Mouse (Mus musculus): Measurements from ENCODE around the gene Slfn5. TPM values are rescaled to one million over a fixed set of nuclear protein-coding genes. Genes with fewer than 3 reads are reported as not detected.

Slfn5 gene
- polyA plus RNA-seq (2016; fragmentation: Nextera tagmentation; extraction: Ambion mirVana), result 0.11 and 0.48 TPM in 2 replicates

DNA sequence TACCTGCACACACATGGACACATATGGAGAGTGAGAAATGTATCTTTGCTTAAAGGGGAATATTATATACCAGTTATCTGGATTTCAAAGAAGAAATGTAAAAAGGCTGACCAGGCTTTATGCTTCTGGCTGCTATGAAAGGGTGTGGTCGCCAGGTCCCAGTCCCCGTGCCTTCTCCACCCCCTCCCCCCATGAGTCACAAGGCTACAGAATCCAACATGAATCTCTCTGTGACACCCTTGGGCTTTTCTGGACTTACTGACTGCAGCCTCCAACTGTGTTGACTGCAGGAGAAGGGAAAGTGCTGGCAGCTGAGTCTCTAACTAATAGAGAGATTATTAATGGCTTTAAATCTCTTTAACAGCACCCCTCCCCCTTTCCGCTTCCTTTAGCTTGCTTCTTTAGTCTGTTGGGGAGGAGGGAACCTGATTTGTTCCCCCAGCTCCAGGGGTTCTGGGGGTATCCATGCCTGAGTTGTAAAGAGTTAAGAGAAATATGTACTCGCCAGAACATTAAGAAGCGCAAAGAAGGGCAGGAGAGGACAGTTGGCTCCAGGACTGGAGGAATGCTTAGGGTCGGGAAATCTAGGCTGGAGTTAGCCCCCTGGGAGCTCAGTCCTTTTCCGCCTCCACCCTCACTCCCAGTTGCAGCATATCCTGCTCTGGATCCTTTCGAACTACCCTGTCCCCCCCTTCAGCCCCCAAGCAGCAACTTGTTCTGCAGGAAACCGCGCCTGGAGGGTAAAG is at the start of gene Slfn5:
TSS of gene Slfn5 (plus strand) at position 614 of the 746 bp plus-strand sequence.
- Histone ChIP-seq H3K4me3 (peak within 1 kb of the TSS; percentile 29), H3K9me3 (no peaks in the 10 kb centered on the region), H3K36me3 (no peaks in the 10 kb centered on the region), H3K27ac (no peak within 1 kb of the TSS), H3K27me3 (ENCODE audit: insufficient read depth, poor library complexity, severe bottlenecking) (peaks cover 62% of the 10 kb centered on the region), H3K4me1 (replicated peaks) (peaks cover 14% of the 10 kb centered on the region)
- DNase-seq (ENCODE audit: low spot score), result no peak
- WGBS, result 12% methylated on average over 10 of the region's 10 CpGs

- Histone ChIP-seq H3K36me3 (peaks cover 94% of the 10 kb centered on the region), H3K27me3 (ENCODE audit: insufficient read depth, poor library complexity, severe bottlenecking) (no peaks in the 10 kb centered on the region), H3K4me3 (no peak overlapping the region), H3K9me3 (no peaks in the 10 kb centered on the region), H3K27ac (no peak overlapping the region), H3K4me1 (replicated peaks) (peaks cover under 1% of the 10 kb centered on the region; the same call in 1 of the 2 replicates)
- no peak for DNase-seq (ENCODE audit: low spot score)
- 94% methylated on average over 20 of the region's 20 CpGs for WGBS
These were observed 49.4 kb upstream of the Slfn5 start for GRCm38 (mm10) chr11:82901606-82902310.

DNA sequence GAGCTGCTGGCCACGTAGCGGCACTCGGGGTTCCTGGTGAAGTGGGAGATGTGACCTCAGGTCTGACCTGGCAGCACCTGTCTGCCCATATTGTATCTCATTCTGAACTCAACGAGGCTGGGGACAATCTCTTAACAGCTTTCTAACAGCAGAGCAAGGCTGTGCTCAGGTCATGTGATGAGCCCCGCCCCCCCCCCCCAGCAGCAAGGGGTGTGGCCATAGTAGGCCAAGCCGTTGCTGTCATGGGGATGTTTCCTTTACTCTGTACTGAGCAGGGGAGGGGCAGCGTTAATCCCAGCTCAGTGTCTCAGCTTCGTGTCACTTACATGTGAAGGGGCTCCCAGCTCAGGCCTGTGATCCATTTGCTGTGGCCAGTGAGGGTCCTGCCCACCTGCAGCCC is 46.2 kb upstream of the Slfn5 start:
- peaks cover 69% of the 10 kb centered on the region for H3K36me3 ChIP-seq
- 66% methylated on average over 8 of the region's 8 CpGs for WGBS

GRCm38 (mm10) chr11:82905816-82906215 is 45.3 kb upstream of the Slfn5 start:
- no peak for DNase-seq (ENCODE audit: low spot score)
- no peak overlapping the region for H3K27ac ChIP-seq
- H3K27me3 ChIP-seq (ENCODE audit: insufficient read depth, poor library complexity, severe bottlenecking), result peaks cover 5% of the 10 kb centered on the region
- WGBS, result 91% methylated on average over 5 of the region's 5 CpGs
- H3K4me3 ChIP-seq, result no peak overlapping the region
- H3K36me3 ChIP-seq, result peaks cover 60% of the 10 kb centered on the region
- H3K9me3 ChIP-seq, result no peaks in the 10 kb centered on the region
- H3K4me1 ChIP-seq (replicated peaks), result peaks cover 14% of the 10 kb centered on the region

More for the DNA sequence above, 46.2 kb upstream of the Slfn5 start:
- DNase-seq (ENCODE audit: low spot score), result no peak
- Histone ChIP-seq H3K4me1 (replicated peaks) (peaks cover 14% of the 10 kb centered on the region), H3K27me3 (ENCODE audit: insufficient read depth, poor library complexity, severe bottlenecking) (peaks cover 4% of the 10 kb centered on the region; the same call in 1 of the 2 replicates), H3K9me3 (no peaks in the 10 kb centered on the region), H3K27ac (no peak overlapping the region), H3K4me3 (no peak overlapping the region)

DNA sequence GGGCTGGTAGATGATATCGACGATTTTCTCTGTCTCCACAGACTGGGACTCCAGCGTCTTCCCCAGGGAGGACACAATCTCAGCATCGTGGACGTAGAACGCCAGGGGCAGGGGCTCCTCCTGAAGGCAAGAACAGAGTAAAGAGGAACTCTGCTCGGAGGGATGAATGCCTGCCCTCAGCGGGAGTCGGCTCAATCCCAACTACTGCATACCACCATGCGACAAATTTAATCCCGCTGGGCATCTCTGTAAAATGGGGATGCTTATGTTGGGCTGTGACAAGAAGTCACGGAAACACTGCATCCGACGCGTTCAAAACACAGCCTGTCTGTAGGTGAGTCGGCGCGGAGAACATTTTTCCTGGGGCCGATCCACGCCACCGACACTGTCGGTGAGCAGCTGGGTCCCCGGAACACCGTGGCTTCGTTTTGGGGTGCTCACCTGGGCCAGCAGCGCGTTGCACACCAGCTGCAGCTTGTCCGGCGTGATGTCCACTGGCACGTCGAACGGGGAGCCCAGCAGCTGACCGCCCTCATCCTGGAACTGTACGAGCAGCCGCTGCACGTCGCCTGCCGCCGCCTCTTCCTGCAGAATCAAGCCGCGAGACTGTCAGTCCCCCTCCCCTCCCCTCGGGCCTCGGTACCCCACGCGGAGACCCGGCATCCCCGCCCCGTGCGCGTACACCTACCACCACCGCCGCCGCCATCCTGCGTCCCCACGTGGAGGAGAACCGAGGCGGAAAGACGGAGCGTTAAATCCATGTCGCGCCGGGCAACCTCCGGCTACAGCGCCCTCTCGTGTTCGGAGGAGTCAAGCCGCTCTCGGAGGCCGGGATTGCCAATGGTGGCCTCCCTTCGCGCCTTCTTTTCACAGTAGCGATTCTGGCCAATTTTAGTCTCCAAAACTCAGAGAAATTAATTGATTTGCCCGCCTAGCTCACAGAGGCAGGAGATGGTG is 43.2 kb upstream of the Slfn5 start, which contains the start of gene Nle1:
TSS of gene Nle1 (minus strand) at position 761 of the 957 bp plus-strand sequence.
- Histone ChIP-seq H3K27ac (peak within 1 kb of the TSS; percentile 89), H3K36me3 (peaks cover 39% of the 10 kb centered on the region)
- 2% methylated on average over 73 of the region's 73 CpGs for WGBS

DNA sequence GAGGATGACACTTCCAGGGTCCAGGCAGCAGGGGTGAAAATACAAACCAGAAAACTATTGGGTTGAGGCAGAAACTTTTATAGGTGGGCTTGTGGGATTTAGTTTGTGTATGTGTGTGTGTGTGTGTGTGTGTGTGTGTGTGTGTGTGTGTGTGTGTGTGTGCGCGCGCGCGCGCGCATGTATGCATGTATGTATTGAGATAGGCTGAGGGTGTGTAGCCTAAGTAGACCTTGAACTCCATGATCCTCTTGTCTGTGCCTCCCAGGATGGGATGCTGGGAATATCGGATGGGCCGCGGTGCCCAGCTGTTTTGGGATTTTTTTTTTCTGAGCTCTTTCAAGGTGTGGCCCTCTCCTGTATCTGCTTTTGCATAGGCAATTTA is 42.5 kb upstream of the Slfn5 start:
- Histone ChIP-seq H3K9me3 (no peaks in the 10 kb centered on the region), H3K27me3 (ENCODE audit: insufficient read depth, poor library complexity, severe bottlenecking) (peaks cover 20% of the 10 kb centered on the region), H3K27ac (peak overlapping the region; percentile 89), H3K4me3 (peak overlapping the region; percentile 90), H3K4me1 (replicated peaks) (peaks cover 14% of the 10 kb centered on the region), H3K36me3 (peaks cover 32% of the 10 kb centered on the region)
- WGBS, result 60% methylated on average over 10 of the region's 10 CpGs
- no peak for DNase-seq (ENCODE audit: low spot score)

More for the DNA sequence above, 43.2 kb upstream of the Slfn5 start, which contains the start of gene Nle1:
- peak; percentile 93 for DNase-seq (ENCODE audit: low spot score)
- Histone ChIP-seq H3K9me3 (no peaks in the 10 kb centered on the region), H3K4me3 (peak within 1 kb of the TSS; percentile 90), H3K27me3 (ENCODE audit: insufficient read depth, poor library complexity, severe bottlenecking) (peaks cover 18% of the 10 kb centered on the region), H3K4me1 (replicated peaks) (peaks cover 14% of the 10 kb centered on the region)

DNA sequence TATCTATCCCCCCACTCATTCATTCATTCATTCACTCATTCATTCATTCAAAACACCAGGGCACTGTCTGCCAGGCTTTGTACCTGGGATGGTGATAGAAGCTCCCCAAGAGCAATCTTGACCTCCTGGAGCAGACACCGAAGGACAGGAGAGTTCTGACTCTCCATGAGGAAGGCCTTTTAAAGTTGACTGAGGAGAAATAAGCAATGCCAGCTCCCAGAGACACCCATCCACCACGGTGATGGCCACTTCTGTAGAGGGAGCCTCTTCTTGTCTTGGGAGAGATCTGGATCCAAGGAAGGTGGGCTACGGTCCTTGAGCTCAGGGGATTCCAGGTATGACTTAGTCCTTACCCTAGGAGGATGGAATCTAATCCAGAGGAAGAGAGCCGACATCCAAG is 40.9 kb upstream of the Slfn5 start, which contains the start of gene Unc45b:
TSS of gene Unc45b (plus strand) at position 301 of the 400 bp plus-strand sequence.
- H3K9me3 ChIP-seq, result no peaks in the 10 kb centered on the region
- no peak for DNase-seq (ENCODE audit: low spot score)
- H3K27me3 ChIP-seq (ENCODE audit: insufficient read depth, poor library complexity, severe bottlenecking), result peaks cover 30% of the 10 kb centered on the region
- WGBS, result 91% methylated on average over 4 of the region's 4 CpGs
- peaks cover 16% of the 10 kb centered on the region for H3K36me3 ChIP-seq
- H3K4me1 ChIP-seq (replicated peaks), result peaks cover 14% of the 10 kb centered on the region
- no peak within 1 kb of the TSS for H3K27ac ChIP-seq
- H3K4me3 ChIP-seq, result no peak within 1 kb of the TSS

DNA sequence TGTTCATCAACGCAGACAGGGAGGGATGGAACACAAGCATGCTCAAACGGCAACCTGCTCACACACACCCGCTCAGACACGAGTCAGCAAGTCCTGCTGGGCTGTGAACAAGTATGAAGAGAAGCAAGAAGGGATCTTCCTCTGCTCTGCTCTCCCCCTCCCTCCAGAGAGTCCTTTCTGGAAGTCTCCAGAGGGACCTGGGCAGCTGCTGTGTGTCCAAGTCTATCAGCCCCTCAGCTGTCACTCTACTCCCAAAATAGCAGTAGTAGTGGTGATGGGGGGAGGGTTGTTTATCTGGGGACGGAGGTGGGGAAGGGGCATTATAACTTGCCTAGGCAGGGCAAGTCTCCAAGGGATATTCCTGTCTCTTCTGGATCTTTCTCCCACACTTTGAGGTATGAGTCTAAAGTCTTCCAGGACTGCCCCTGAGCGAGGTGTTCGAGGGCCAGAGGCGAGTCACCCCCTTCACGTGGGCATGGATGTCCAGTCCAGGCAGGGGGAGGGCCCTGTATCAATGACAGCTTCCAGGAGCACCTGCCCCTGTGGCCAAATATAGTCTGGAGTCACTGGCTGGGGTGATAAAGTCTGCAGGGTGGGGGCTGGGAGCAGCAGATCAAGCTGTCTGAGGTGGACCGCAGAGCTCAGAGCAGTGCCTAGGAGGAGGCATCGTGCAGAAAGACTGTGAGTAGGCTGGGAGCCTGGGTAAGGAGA is 40.3 kb upstream of the Slfn5 start:
- no peak for DNase-seq (ENCODE audit: low spot score)
- Histone ChIP-seq H3K9me3 (no peaks in the 10 kb centered on the region), H3K4me1 (replicated peaks) (peaks cover 14% of the 10 kb centered on the region), H3K27ac (no peak overlapping the region), H3K4me3 (no peak overlapping the region), H3K36me3 (peaks cover 10% of the 10 kb centered on the region), H3K27me3 (ENCODE audit: insufficient read depth, poor library complexity, severe bottlenecking) (peaks cover 30% of the 10 kb centered on the region)
- 81% methylated on average over 11 of the region's 11 CpGs for WGBS

GRCm38 (mm10) chr11:82914711-82915352 is 36.3 kb upstream of the Slfn5 start:
- peaks cover 32% of the 10 kb centered on the region for H3K27me3 ChIP-seq (ENCODE audit: insufficient read depth, poor library complexity, severe bottlenecking)
- no peaks in the 10 kb centered on the region for H3K4me1 ChIP-seq (replicated peaks)
- no peaks in the 10 kb centered on the region for H3K36me3 ChIP-seq
- H3K27ac ChIP-seq, result no peak overlapping the region
- H3K9me3 ChIP-seq, result no peaks in the 10 kb centered on the region
- peak; percentile 86 for DNase-seq (ENCODE audit: low spot score)
- peak overlapping the region; percentile 35 for H3K4me3 ChIP-seq
- WGBS, result 10% methylated on average over 16 of the region's 16 CpGs

DNA sequence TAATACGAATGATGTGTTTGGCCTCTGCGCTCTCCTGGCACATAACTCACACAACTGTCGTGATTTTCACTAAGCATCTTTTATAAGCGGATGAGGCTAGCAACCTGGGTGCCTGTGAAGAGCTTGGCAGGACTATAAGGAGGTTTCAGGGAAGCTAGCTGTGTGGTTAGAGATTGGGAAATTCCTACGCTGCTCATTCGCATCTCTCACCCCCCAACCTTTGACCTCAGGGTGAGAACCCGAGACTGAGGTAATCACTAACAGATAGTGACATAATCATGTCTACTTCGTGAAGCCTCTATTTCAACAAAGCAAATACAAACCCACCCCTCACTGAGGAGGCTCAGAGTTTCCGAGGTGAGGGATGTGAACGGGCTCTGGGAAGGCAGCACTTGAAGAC is 30.4 kb upstream of the Slfn5 start:
- no peak for DNase-seq (ENCODE audit: low spot score)
- Histone ChIP-seq H3K27me3 (ENCODE audit: insufficient read depth, poor library complexity, severe bottlenecking) (peaks cover 38% of the 10 kb centered on the region), H3K9me3 (no peaks in the 10 kb centered on the region), H3K36me3 (no peaks in the 10 kb centered on the region), H3K4me1 (replicated peaks) (peaks cover under 1% of the 10 kb centered on the region; the same call in 1 of the 2 replicates), H3K27ac (no peak overlapping the region), H3K4me3 (no peak overlapping the region)
- WGBS, result 60% methylated on average over 10 of the region's 10 CpGs

- H3K36me3 ChIP-seq, result no peaks in the 10 kb centered on the region
- peaks cover 47% of the 10 kb centered on the region for H3K27me3 ChIP-seq (ENCODE audit: insufficient read depth, poor library complexity, severe bottlenecking)
- no peak for DNase-seq (ENCODE audit: low spot score)
- peaks cover 9% of the 10 kb centered on the region; the same call in 1 of the 2 replicates for H3K4me1 ChIP-seq (replicated peaks)
- H3K27ac ChIP-seq, result no peak overlapping the region
- WGBS, result 72% methylated on average over 4 of the region's 4 CpGs
- no peak overlapping the region for H3K4me3 ChIP-seq
- H3K9me3 ChIP-seq, result no peaks in the 10 kb centered on the region
These were observed 29.5 kb upstream of the Slfn5 start for GRCm38 (mm10) chr11:82921691-82922090.

Data from hindbrain, embryonic 10.5 days (tissue).